Mouse (Mus musculus) stomach, embryonic 16.5 days (tissue): Measurements from ENCODE around the gene Atp8a2. TPM values are rescaled to one million over a fixed set of nuclear protein-coding genes. Genes with fewer than 3 reads are reported as not detected.

Experiments
- ATAC-seq: fragments of 200-750 bp; cut with Nextera tagmentation; 2 replicates; pipeline ENCODE4 v1.8.0; 2017; ENCODE audit warnings: moderate number of reproducible peaks, moderate TSS enrichment; ENCODE audit not compliant: insufficient read depth, low FRiP score
- H3K27ac ChIP-seq: fragments of 300-500 bp; sonication (generic); 2 replicates; pipeline ENCODE4 v1.5.1; 2014; ENCODE audit warnings: low read length
- H3K27me3 ChIP-seq: fragments of 300-500 bp; sonication (generic); 2 replicates; pipeline ENCODE4 v1.6.1; 2014; ENCODE audit warnings: low read length, control low read depth, mixed read lengths; ENCODE audit not compliant: control insufficient read depth, insufficient read depth
- H3K36me3 ChIP-seq: fragments of 300-500 bp; sonication (generic); 2 replicates; pipeline ENCODE4 v1.6.1; 2014; ENCODE audit warnings: low read length; ENCODE audit not compliant: control insufficient read depth, insufficient read depth
- H3K4me1 ChIP-seq: fragments of 300-500 bp; sonication (generic); 2 replicates; pipeline ENCODE4 v1.6.1; 2014; ENCODE audit warnings: low read length, control low read depth, mixed read lengths; ENCODE audit not compliant: control insufficient read depth, insufficient read depth
- H3K4me2 ChIP-seq: fragments of 300-500 bp; sonication (generic); 2 replicates; pipeline ENCODE4 v1.6.1; 2014; ENCODE audit warnings: low read depth, low read length, mixed read lengths
- H3K4me3 ChIP-seq: fragments of 300-500 bp; sonication (generic); replicated peaks from 2 replicates; pipeline ENCODE4 v1.5.1; 2014; ENCODE audit warnings: mild to moderate bottlenecking, low read length
- H3K9ac ChIP-seq: fragments of 300-500 bp; sonication (generic); 2 replicates; pipeline ENCODE4 v1.6.1; 2014; ENCODE audit warnings: low read length
- H3K9me3 ChIP-seq: fragments of 300-500 bp; sonication (generic); replicated peaks from 2 replicates; pipeline ENCODE4 v1.6.1; 2016; ENCODE audit warnings: low read length, control low read depth; ENCODE audit not compliant: control insufficient read depth
- WGBS: fragments of 180-500 bp; shearing (Covaris S2); extraction: QIAGEN DNeasy Blood & Tissue Kit; methylation state at CpG from one replicate; pipeline ENCODE4 v1.1.7; 2014; 5-methylcytosine and 5-hydroxymethylcytosine counted together
- polyA plus RNA-seq: library from polyadenylated mRNA; unstranded; fragments of >200 nt; fragmentation: Nextera tagmentation; extraction: Ambion mirVana; gene quantifications from 2 replicates; pipeline ENCODE4 v1.2.1, GENCODE M21; 2015

Gene Atp8a2
- polyA plus RNA-seq, 1 experiment from 2014 or later = 5.4 TPM

DNA sequence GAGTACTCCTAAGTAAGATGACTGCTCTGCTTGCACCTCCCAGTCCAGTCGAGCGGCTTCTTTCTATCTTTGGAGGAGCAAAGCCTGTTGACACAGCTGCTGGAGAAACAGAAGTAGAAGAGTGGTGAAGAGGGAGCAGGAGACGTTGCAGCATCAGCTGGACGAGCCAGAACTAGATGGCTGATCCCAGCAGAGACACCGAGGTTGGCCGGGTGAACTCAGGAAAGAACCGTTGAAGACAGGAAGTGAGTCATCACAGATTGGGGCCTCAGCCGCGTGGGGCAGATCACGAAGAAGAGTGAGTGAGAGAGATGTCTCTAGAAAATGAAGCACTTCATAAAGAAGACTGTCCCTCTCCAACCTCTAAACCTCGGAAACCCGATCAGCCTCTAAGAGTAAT, 553.4 kb downstream of the Atp8a2 start:
- no peak for ATAC-seq
- 36% methylated on average over 12 of the region's 12 CpGs for WGBS

DNA sequence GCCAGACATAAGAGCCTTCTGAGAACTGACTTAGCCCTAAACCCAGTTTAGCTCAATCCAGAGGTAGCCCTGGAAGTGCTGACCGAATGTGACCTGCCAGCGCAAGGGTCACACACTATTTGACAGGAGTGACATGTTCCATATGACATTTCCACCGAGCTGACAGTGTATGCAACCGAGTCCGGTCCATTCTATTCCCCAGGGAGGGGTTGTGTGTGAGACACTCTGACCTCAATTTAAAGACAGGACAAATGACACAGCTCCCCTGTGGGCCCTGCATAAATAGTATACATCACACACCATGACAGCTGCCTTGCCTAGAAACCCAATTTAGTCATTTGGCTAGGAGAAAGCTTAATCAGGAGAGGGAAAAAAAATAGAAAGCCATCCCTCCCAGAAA, 555.1 kb downstream of the Atp8a2 start:
- H3K27ac ChIP-seq = no peak overlapping the region
- H3K9ac ChIP-seq = no peak overlapping the region
- no peaks in the 10 kb centered on the region for H3K9me3 ChIP-seq
- H3K36me3 ChIP-seq = no peaks in the 10 kb centered on the region
- WGBS = 33% methylated on average over 5 of the region's 5 CpGs
- H3K27me3 ChIP-seq = no peaks in the 10 kb centered on the region
- no peak for ATAC-seq
- no peak overlapping the region for H3K4me2 ChIP-seq
- H3K4me1 ChIP-seq = peaks cover 11% of the 10 kb centered on the region; the same call in 1 of the 2 replicates
- H3K4me3 ChIP-seq = no peak overlapping the region

More for the DNA sequence above, 553.4 kb downstream of the Atp8a2 start:
- Histone ChIP-seq H3K4me3 (no peak overlapping the region), H3K4me1 (peaks cover 17% of the 10 kb centered on the region), H3K36me3 (no peaks in the 10 kb centered on the region), H3K4me2 (no peak overlapping the region), H3K27ac (no peak overlapping the region), H3K27me3 (no peaks in the 10 kb centered on the region), H3K9me3 (no peaks in the 10 kb centered on the region), H3K9ac (no peak overlapping the region)

DNA sequence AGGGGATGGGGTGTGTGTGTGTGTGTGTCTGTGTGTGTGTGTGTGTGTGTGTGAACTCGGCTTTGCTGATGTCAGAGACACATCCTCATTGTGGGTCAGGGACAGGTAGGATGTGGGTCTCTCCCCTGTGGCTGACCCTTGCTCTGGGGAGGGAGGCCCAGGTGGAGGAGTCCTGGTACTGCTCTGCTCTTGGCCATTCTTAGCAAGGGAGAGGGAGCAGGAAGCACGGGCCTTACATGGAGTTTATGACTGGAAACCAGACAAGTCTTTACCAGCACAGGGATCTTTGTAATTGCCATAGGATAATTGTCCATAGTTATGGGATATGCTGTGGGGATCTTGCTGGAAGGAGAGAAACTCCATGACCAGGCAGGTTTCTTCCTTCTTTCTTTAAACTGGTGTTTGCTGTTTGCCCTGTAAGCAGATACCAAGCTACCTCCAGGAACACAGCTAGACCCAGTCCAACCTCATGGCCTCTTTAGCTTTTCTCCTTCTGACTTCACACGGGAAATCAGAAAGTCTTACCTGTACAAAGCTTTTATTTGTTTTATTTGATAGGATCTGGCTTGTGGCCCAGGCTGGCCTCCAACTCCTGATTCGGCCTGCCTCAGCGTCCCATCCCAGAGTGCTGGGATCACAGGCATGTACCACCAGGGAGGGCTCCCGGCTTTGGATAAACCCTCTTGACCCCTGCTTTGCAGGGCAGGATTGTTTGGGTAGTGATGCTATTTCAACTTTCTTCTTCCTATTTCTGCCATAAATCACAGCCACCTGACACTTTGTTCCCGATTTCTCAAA, 557.9 kb downstream of the Atp8a2 start:
- Histone ChIP-seq H3K36me3 (no peaks in the 10 kb centered on the region), H3K4me3 (no peak overlapping the region), H3K27me3 (no peaks in the 10 kb centered on the region), H3K9me3 (no peaks in the 10 kb centered on the region), H3K4me1 (peaks cover 11% of the 10 kb centered on the region; the same call in 1 of the 2 replicates), H3K4me2 (no peak overlapping the region), H3K27ac (peak overlapping the region; percentile 17; the same call in 1 of the 2 replicates), H3K9ac (no peak overlapping the region)
- 29% methylated on average over 7 of the region's 7 CpGs for WGBS
- ATAC-seq = peak; percentile 37; the same call in 1 of the 2 replicates

DNA sequence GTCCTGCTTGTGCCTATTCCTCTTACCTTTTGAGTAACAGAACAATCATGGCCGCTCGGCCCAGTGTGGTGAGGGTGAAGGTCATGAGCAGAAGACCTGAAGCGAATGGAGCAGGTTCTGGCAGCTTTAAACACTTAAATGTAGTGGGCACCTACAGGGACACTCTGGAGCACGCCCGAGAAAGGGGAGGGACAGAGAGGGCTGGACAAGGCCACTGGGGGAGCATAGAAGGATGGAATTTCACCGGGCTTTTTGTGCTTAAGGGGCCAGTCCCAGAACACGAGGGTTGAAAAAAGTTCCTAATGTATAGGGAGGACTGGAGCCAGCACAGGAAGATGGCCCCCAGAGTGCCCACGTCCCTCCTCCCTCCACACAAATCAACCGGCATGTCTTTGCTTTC, 563.0 kb downstream of the Atp8a2 start:
- Histone ChIP-seq H3K27ac (no peak overlapping the region), H3K9me3 (no peaks in the 10 kb centered on the region), H3K4me2 (no peak overlapping the region), H3K27me3 (no peaks in the 10 kb centered on the region), H3K4me3 (no peak overlapping the region), H3K4me1 (no peaks in the 10 kb centered on the region; the same call in 1 of the 2 replicates), H3K36me3 (no peaks in the 10 kb centered on the region), H3K9ac (no peak overlapping the region)
- no peak for ATAC-seq
- 82% methylated on average over 9 of the region's 9 CpGs for WGBS

DNA sequence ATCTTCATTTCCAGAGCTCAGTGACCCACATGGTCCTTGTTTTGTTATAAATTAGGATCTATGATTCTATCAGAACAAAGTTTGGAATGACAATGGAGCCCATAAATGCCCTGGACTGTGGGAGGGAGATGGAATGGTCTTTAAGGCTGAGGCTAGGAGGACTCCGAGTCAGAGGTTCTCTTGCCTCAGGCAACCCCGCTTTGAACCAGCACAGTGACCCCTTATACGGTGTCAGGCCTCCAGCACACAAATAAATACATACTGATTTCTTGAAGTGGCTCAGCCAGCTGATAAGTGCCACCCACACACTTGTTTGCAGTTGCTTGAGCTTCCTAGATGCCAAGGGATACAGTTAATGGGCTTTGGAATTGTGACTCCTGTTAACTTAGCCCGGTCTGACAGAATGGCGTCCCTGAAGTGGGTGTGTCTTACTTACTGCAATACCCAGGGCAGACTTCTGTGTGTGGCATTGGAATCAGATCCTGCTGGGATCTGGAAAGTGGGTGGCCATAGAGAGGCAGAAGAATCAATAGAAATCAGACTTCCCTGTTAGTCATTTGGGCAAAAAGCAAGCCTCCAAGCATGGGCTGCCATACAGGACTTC, 563.6 kb downstream of the Atp8a2 start:
- no peak overlapping the region for H3K4me2 ChIP-seq
- no peaks in the 10 kb centered on the region for H3K36me3 ChIP-seq
- no peaks in the 10 kb centered on the region for H3K27me3 ChIP-seq
- H3K9ac ChIP-seq = no peak overlapping the region
- H3K9me3 ChIP-seq = no peaks in the 10 kb centered on the region
- H3K4me3 ChIP-seq = no peak overlapping the region
- 76% methylated on average over 5 of the region's 5 CpGs for WGBS
- no peak for ATAC-seq
- H3K27ac ChIP-seq = no peak overlapping the region
- H3K4me1 ChIP-seq = no peaks in the 10 kb centered on the region

DNA sequence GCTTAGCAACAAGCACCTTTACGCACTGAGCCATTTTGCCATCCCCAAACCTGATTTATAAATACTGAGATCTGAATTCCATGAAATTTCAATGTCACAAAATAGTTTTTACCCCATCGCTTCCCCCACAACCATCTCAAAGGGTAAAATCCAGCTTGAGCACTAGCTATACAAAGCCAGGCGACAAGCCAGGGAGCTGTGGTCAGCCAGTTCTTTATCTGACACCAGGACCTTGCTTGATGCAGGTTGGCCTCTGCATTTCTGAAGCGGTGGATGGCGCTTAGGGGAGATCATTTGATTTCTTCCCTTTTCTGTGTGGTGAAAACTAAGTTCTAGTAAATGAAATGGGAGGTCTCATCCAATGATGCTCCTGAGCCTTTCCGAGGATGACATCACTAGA, 564.9 kb downstream of the Atp8a2 start:
- H3K4me2 ChIP-seq = no peak overlapping the region
- no peaks in the 10 kb centered on the region for H3K4me1 ChIP-seq
- H3K36me3 ChIP-seq = no peaks in the 10 kb centered on the region
- no peak for ATAC-seq
- no peaks in the 10 kb centered on the region for H3K27me3 ChIP-seq
- 88% methylated on average over 6 of the region's 6 CpGs for WGBS
- H3K4me3 ChIP-seq = no peak overlapping the region
- H3K27ac ChIP-seq = no peak overlapping the region
- H3K9me3 ChIP-seq = no peaks in the 10 kb centered on the region
- no peak overlapping the region for H3K9ac ChIP-seq

DNA sequence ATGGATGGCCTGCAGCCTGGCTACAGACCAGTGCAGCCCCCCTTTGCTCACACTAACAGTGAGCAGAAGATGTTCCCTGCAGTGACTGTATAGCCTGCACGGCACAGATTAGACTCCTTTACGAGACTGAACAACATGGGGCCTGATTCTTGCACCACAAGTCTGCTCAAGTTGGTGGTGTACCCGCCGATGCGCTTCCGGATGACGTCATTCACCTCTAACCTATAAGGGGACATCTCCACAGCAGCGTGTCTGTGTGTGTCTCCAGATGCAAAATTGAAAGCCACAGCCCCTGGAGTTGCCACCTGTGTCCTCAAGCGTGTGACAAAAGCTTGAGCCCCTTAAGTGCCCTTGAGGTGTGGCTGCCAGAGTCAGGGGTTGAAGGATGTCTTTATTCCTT, 566.9 kb downstream of the Atp8a2 start:
- peaks cover 7% of the 10 kb centered on the region; the same call in 1 of the 2 replicates for H3K4me1 ChIP-seq
- H3K27ac ChIP-seq = no peak overlapping the region
- H3K9me3 ChIP-seq = no peaks in the 10 kb centered on the region
- ATAC-seq = no peak
- no peak overlapping the region for H3K4me2 ChIP-seq
- H3K9ac ChIP-seq = no peak overlapping the region
- H3K36me3 ChIP-seq = no peaks in the 10 kb centered on the region
- 92% methylated on average over 9 of the region's 9 CpGs for WGBS
- no peaks in the 10 kb centered on the region for H3K27me3 ChIP-seq
- no peak overlapping the region for H3K4me3 ChIP-seq

DNA sequence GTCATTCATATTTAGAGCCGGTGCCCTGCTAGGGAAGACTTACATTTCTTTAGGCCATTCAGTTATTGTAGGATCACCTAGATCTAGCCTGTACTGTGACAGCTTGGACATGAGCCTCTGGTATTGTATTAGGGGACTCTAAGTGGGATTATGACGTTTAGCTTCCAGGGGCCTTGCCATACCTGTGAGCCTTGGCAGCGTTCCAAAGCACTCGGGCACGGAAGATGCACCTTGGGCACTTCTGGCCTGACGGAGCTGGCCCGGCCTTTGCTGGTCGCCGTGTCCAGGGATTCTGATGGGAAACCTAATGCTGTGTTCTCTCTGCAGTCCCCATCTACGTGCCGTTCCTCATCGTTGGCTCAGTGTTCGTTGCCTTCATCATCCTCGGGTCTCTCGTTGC, 567.7 kb downstream of the Atp8a2 start:
- Histone ChIP-seq H3K27ac (no peak overlapping the region), H3K36me3 (no peaks in the 10 kb centered on the region), H3K27me3 (no peaks in the 10 kb centered on the region), H3K4me1 (peaks cover 7% of the 10 kb centered on the region; the same call in 1 of the 2 replicates), H3K9me3 (no peaks in the 10 kb centered on the region), H3K9ac (no peak overlapping the region), H3K4me3 (no peak overlapping the region), H3K4me2 (no peak overlapping the region)
- 91% methylated on average over 15 of the region's 15 CpGs for WGBS
- no peak for ATAC-seq

DNA sequence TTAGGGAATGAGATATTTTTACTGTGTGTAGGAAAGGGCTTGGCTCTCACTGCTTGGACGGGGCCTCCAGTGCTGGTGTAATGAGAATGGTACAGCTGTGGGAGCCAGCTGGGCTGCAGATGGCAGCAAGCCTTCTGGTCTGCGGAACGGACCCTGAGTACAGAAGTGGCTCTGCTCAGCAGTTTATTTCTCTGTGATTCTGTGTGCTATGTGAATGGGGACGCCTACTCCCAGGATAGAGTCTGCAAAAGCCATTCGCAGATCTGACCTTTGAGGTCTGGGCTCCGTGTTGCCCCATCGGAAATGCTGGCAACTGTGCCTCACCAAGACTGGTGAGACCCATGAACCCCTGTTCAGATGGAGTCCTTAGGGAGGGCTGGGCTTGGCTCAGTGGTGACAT, 569.2 kb downstream of the Atp8a2 start:
- no peak for ATAC-seq

More for the DNA sequence above, 569.2 kb downstream of the Atp8a2 start:
- Histone ChIP-seq H3K36me3 (no peaks in the 10 kb centered on the region), H3K9ac (0 out of 2 replicates have a peak overlapping the region, but pooled peaks have one; percentile 36), H3K4me1 (peaks cover 7% of the 10 kb centered on the region; the same call in 1 of the 2 replicates), H3K4me3 (peak overlapping the region; percentile 64), H3K9me3 (no peaks in the 10 kb centered on the region), H3K27me3 (0 out of 2 replicates have a peak, but pooled peaks cover 1% of the 10 kb centered on the region), H3K27ac (no peak overlapping the region), H3K4me2 (peak overlapping the region; percentile 79)
- WGBS = 34% methylated on average over 7 of the region's 7 CpGs
